Mouse (Mus musculus): Measurements from ENCODE around the gene Dagla.

Gene Dagla

DNA sequence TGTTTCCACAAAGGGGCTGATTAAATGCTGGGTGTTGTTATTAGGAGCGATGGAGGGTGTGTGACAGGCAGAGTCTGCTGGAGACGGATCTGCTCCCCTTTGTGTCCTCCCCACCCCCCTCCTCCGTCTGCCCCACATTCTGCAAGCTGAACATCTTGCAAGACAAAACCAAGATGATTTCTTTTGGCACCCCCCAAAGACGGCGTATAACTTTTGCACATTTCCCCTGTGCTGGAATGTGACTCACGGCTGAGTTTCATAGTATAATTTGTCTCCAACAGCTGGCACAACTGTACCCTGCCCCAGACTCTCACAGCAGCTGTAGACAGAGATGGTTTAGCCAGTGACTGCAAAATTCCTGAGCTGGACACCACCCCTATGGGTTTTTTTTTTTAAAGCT is 3.3 kb upstream of the Dagla start:
- in situ Hi-C loops (cut with MboI, MseI) = loop anchor here in 1 of 2 experiments (5.0 kb wide), 1 partner anchor 51 kb away; no protein-coding TSS in a partner anchor

- in situ Hi-C loops (cut with MboI, MseI) = loop anchor here in 1 of 2 experiments (5.0 kb wide), 1 partner anchor 50 kb away; no protein-coding TSS in a partner anchor
These were observed 2.7 kb upstream of the Dagla start for GRCm38 (mm10) chr19:10307351-10307750.

- in situ Hi-C loops (cut with MboI, MseI) = loop anchor here in 1 of 2 experiments (5.0 kb wide), 1 partner anchor 49 kb away; no protein-coding TSS in a partner anchor
These were observed 2.0 kb upstream of the Dagla start for GRCm38 (mm10) chr19:10306521-10307243.

DNA sequence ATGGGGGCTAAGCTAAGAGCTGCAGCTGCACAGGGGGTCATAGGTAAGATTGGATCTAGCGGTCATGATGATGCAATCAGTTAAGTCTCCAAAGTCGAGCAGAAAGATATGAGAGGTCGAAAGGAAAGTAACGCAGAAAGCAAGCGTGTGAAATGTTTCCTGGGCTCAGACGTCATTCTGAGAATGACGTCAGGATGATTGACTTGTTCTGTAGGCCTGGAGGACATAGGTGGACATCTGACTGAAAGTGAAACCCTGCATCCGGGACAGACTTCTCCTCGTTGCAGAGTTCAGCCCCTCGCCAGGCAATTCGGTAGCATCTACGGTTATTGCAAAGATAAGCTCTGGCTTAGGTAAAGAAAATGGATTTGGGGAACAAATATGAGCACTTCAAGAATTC is 963 bp upstream of the Dagla start:
- in situ Hi-C loops (cut with MboI, MseI) = loop anchor here in 1 of 2 experiments (5.0 kb wide), 1 partner anchor 48 kb away; no protein-coding TSS in a partner anchor

DNA sequence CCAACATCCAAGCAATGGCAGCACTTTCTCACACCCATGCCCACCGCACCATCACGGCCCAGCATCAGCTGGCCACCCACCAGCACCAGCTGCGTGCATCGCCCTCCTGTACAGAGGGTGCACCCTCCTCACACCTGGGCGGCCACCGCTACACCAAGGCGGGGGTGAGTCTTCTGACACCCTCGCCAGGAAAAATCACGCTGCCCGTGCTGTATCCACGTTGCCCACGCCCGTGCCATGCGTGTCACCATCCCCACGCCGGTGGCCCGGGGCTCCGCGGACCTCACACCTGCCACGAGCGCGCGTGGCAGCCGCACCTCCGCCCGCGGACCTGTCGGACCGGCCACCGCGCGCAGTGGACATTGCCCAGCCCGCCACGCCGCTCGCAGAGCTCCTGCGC is 282 bp downstream of the Dagla start:
- in situ Hi-C loops (cut with MboI, MseI) = no loop called here

DNA sequence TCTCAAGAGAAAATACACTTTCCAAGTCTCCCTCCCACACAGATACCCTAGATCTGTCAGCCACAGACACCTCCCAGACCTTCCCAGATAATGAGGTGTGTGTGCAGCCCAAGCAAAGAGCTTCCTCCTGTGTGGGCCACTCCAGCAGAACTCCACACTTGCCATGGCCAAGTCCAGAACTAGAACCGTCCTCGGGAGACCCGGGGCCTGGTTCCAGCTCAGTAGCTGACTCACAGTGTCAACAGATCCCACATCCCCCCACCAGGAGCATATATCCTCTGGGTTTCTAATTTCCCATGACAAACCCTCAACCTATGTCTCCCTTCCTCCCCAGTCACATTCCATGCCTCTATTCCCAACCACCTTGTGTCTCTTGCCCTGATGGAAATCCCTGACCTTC is 1.8 kb downstream of the Dagla start:
- in situ Hi-C loops (cut with MboI, MseI) = no loop called here

DNA sequence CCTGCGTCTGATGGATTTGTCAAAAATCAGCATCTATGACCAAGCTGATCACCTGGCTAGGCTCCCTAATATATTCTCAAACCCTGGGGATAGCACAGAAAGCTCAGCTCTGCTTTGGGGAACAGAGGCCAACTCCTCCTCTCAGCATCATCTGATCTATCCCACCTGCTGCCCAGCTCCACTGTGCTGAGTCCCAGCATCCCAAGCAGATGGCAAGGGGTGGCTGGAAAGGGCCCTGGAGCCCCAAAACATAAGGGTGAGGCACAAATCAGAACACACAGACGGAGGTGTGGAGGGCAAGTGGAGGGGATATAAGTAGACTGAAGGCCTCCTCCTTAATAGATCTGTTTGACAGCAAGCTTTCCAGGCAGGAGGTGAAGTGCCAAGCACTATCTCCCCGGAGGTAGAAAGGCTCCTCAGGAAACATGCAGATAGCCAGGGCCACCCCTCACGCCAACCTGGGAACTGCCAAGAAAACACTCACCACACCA is 2.8 kb downstream of the Dagla start:
- in situ Hi-C loops (cut with MboI, MseI) = no loop called here

DNA sequence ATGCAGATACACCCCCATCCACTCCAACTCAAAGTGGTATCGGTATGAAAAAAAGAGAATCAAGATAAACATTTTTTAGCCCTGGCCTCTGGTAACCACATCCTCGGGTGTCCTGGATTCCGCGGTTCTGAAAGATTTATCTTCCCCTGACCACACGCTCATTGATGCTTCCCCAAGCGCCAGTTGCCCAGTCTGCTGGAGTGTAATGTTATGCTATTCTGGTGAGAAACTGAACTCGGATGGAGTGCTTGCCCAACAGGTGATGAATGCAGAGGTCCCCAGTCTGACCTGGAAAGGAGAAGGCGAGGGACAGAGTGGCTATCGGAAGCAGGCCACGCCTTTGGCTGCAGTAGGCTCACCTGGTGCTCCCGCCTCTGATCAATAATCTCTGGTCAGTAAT is 3.4 kb downstream of the Dagla start:
- in situ Hi-C loops (cut with MboI, MseI) = no loop called here

DNA sequence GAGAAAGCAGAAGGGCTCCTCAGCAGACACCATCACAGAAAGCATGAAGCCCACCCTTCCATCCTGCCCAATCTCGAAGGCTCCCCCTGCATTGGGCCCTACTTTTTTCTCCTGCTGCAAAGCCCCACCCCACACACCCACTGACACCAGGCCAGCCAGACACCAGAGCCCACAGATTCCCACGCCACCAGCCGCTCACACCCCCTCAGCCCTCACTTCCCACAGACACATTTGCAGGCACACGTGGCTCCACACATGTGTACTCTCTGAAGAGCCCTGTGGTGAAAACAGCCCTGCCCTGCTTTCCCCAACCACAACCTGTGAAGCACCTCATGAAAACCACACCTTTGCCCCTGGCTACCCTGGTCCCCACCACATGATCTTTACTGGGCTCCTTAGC is 3.9 kb downstream of the Dagla start:
- in situ Hi-C loops (cut with MboI, MseI) = no loop called here

DNA sequence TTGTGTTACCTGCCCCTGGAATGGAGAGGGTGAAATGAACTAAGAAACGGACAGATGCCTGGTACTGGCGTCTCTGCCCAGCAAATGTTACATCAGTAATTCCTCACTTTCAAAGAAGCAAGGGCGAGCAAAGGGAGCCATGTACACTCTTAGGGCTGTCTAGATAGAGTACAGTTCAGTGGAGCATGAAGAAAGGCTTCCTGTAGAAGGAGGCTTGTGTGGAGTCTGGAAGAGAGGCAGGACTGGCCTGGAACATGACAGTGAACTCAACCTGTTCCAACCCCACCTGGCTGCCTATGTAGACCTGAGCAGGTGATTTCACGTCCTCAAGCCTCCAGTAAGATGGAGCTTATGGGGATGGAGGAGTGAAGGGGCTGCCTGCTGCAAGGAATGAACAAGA is 6.4 kb downstream of the Dagla start:
- in situ Hi-C loops (cut with MboI, MseI) = no loop called here

DNA sequence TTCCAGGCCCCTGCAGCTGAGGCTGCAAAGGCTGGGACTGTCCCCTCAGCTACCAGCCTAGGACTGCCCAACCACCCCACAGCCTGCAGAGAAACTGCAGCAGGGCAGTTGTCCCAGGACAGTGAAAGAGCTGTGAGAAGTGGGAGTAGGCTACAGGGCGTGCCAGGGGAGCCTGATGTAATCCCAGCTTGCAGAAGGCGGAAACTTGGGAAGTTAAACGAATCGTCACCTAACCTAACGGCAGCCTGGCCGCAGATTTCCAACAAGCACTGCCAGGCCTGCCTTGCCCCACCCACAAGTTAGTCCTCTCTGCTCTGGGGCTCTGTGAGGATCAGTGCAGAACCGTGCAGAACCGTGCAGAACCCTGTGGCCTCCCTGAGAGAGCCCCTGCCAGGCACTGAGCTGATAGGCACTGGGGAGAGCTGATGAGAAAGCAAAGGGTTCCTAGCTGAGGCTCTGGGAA is 7.6 kb downstream of the Dagla start:
- in situ Hi-C loops (cut with MboI, MseI) = no loop called here

- in situ Hi-C loops (cut with MboI, MseI) = no loop called here
These were observed 8.4 kb downstream of the Dagla start for GRCm38 (mm10) chr19:10296306-10296705.

DNA sequence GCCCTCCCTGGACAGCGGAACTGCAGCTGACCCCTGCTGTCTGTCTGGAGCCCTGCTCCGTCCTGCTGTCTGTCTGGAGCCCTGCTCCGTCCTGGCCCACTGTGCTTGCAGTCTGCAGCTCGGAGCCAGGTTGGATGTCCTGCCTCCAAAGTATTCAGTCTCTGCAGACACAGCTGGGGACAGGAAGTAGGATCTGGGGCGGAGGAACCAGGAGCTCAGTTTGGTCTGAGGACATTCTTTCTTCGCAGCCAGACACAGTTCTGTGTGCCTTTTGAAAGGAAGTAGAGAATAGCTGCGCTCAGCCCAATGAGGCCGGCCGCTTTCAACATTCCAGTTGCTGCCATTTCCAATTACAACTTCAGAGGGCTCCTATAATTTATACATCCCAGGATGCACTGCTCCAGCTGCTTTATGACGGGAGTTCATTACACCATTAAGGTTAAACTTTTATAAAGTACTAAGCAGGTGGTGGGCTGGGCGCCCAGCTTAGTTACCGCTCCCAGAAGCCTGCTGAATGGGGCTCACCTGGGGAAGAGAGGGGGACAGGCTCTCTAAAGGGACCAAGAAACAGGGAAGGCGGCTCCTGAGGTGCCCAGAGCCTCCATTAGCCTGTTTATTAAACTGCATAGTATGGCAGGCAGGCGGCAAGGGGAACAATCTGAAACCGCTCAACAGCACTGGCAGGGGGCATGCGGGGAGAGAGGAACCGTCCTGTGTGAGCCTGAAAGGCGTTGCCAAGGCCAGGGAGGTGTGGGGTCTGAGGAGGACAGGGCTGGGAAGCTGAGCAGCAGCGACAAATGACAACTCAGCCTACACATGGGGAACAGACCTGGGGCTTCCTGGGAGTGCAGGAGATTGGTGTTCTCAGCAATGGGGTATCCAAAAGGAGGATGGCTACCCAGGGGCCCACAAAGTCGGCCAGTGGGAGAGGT is 9.8 kb downstream of the Dagla start:
- in situ Hi-C loops (cut with MboI, MseI) = no loop called here

GRCm38 (mm10) chr19:10293987-10294386 is 10.7 kb downstream of the Dagla start:
- in situ Hi-C loops (cut with MboI, MseI) = no loop called here

GRCm38 (mm10) chr19:10291896-10292490 is 12.7 kb downstream of the Dagla start:
- in situ Hi-C loops (cut with MboI, MseI) = no loop called here

- in situ Hi-C loops (cut with MboI, MseI) = no loop called here
These were observed 14.3 kb downstream of the Dagla start for GRCm38 (mm10) chr19:10290153-10290945.

- in situ Hi-C loops (cut with MboI, MseI) = no loop called here
These were observed 15.0 kb downstream of the Dagla start for GRCm38 (mm10) chr19:10289609-10290150.

DNA sequence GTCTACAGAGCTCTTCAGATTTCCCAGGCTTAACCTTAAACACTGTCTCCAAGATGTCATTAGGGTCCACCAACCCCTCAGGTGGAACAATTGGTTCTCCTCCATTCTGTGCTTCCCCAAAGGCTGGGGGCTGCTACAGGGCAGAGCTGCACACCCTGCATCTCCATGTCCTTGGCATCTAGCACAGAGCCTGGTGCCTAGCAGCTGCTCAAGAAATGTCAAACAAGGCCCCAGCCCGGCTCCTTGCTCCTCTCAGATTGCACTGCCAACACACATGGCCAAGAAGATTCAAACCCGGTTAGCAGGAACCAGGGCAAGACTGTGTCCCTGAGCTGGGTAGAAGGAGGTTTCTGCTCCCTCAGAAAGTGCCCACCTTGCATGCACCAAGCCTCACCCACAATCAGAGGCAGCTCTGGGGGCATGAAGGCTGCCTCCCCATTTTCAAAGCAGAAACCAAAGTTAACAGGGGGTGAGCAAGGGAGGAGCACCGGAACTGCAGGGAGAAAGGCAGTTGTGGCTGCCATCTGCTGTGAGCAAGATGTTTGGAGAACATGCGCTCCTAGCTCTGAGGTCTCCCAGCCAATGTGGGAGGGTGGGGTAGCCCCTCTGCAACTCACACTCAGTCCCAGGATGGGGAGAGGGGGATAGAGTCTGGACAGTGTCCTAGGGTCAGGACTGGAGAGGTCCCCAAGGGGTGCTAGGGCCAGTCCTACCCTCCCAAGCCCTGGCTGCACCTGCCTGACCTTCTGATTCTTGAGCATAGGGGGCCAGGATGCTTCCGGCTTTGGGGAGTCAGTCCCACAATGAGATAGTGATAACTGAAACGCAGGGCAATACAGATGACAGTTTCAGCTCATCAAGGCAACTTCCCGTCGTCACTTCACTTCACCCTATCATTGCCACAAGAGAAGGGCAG is 16.3 kb downstream of the Dagla start:
- in situ Hi-C loops (cut with MboI, MseI) = no loop called here

GRCm38 (mm10) chr19:10286458-10286872 is 18.2 kb downstream of the Dagla start:
- in situ Hi-C loops (cut with MboI, MseI) = no loop called here
